In genomic region chr17:24111256-24111655, GRCm38 (mm10) we compare ENCODE assay signal across 15 mouse cellular contexts.
"Had no signal": no experiment of that assay in that cellular context is flagged by ENCODE, and none has a peak within 500 bp of the region (broad histone marks: within the 10 kb centered on the region; RNA-seq: fewer than 3 reads in every experiment).

No protein-coding gene starts in this region.

- H3K4me2 ChIP-seq: limb, embryonic 15.5 days; liver, embryonic 12.5 days; midbrain, embryonic 12.5 days; neural tube, embryonic 13.5 days had no signal

- H3K27ac ChIP-seq: kidney, postnatal 0 days; limb, embryonic 15.5 days; liver, embryonic 12.5 days; midbrain, embryonic 12.5 days; neural tube, embryonic 13.5 days had no signal

- DNase-seq: kidney, adult 9 months; kidney, postnatal 36 days; layer of hippocampus, adult 9-11 months; layer of hippocampus, postnatal 36 days; retina, postnatal 1 day; right cerebral cortex, postnatal 4 days; spleen, adult 18-20 months; thymus, adult 18-20 months; thymus, postnatal 14 days had no signal

- H3K27me3 ChIP-seq: limb, embryonic 15.5 days; liver, embryonic 12.5 days; midbrain, embryonic 12.5 days; neural tube, embryonic 13.5 days had no signal

- H3K9me3 ChIP-seq: limb, embryonic 15.5 days; liver, embryonic 12.5 days; midbrain, embryonic 12.5 days; neural tube, embryonic 13.5 days had no signal

- H3K4me1 ChIP-seq: midbrain, embryonic 12.5 days; neural tube, embryonic 13.5 days had no signal

- H3K9ac ChIP-seq: limb, embryonic 15.5 days; liver, embryonic 12.5 days; midbrain, embryonic 12.5 days; neural tube, embryonic 13.5 days had no signal

- ATAC-seq: liver, embryonic 12.5 days; midbrain, embryonic 16.5 days had no signal

- H3K4me3 ChIP-seq: limb, embryonic 15.5 days; liver, embryonic 12.5 days; midbrain, embryonic 12.5 days; neural tube, embryonic 13.5 days had no signal
